Mouse (Mus musculus) C2C12 (cell line): ENCODE measurements at regions not wholly inside any gene's neighbourhood (a gene's known extent, or its start where the extent isn't known, plus 50 kb on each side); places are given as distances from the start of the nearest gene placed in this dataset.

Experiments
- H3K27me3 ChIP-seq: one replicate; pipeline ENCODE4 v1.6.1; 2011; ENCODE audit not compliant: control insufficient read depth, insufficient read depth, insufficient read length
- H3K36me3 ChIP-seq: one replicate; pipeline ENCODE4 v1.6.1; 2011; ENCODE audit not compliant: control insufficient read depth, insufficient read depth
- H3K4me3 ChIP-seq: one replicate; pipeline ENCODE4 v1.5.1; 2011; ENCODE audit warnings: mild to moderate bottlenecking, control low read depth; ENCODE audit not compliant: poor library complexity, insufficient read depth, severe bottlenecking
- H3K79me2 ChIP-seq: one replicate; pipeline ENCODE4 v1.6.1; 2011; ENCODE audit not compliant: control insufficient read depth, insufficient read depth
- H3K79me3 ChIP-seq: one replicate; pipeline ENCODE4 v1.6.1; 2011; ENCODE audit warnings: low read depth, control low read depth
- H3ac ChIP-seq: one replicate; pipeline ENCODE3; 2011; ENCODE audit warnings: low read depth; ENCODE audit not compliant: control insufficient read depth, insufficient read length
- CEBPB ChIP-seq: IDR thresholded peaks from one replicate; pipeline ENCODE4 v1.6.1; 2011; ENCODE audit warnings: low read depth, mild to moderate bottlenecking, control low read depth, moderate library complexity
- CTCF ChIP-seq: IDR thresholded peaks from one replicate; pipeline ENCODE4 v1.5.1; 2011; ENCODE audit not compliant: control insufficient read depth, insufficient read depth, insufficient read length
- FOSL1 ChIP-seq: IDR thresholded peaks from one replicate; pipeline ENCODE4 v1.8.0; 2011; ENCODE audit warnings: mild to moderate bottlenecking, low read length; ENCODE audit not compliant: poor library complexity, insufficient read depth, severe bottlenecking
- MAX ChIP-seq: IDR thresholded peaks from one replicate; pipeline ENCODE4 v1.6.1; 2011; ENCODE audit warnings: mild to moderate bottlenecking, control low read depth
- MYOD1 ChIP-seq: IDR thresholded peaks from one replicate; pipeline ENCODE4 v1.6.1; 2011; ENCODE audit warnings: low read depth; ENCODE audit not compliant: control insufficient read depth, insufficient read length
- MYOG ChIP-seq: IDR thresholded peaks from one replicate; pipeline ENCODE4 v1.6.1; 2011; ENCODE audit not compliant: control insufficient read depth, insufficient read length; ENCODE audit errors: extremely low read depth
- USF1 ChIP-seq: IDR thresholded peaks from one replicate; pipeline ENCODE4 v1.6.1; 2011; ENCODE audit warnings: low read depth, mild to moderate bottlenecking, control low read depth, moderate library complexity

DNA sequence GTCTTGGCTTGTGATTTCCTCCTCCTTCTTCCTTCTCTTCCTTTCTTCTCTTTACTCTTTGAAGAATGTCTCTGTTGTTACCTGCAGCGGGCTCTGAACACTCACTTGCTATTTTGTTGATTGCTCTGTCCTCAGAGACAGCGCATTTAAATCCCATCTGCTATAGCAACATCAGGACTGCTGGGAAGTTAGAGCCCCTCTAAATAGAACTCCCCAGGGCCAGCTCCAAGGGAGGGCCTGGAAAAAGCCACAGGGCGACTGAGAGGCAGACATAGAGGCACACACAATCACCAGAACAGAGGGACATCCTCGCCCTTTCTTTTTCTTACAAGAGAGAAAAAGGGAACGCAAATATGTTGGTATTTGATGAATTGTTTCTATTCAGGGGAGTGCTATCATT lies 306.6 kb downstream of the Satb1 start:
- H3K36me3 ChIP-seq, result no peaks in the 10 kb centered on the region
- TF ChIP-seq CTCF, result no peak
- no peak for TF ChIP-seq MAX
- TF ChIP-seq MYOG, result no peak
- no peak for TF ChIP-seq USF1
- TF ChIP-seq FOSL1, result no peak
- no peak for TF ChIP-seq MYOD1
- TF ChIP-seq CEBPB, result no peak
- no peak overlapping the region for H3K4me3 ChIP-seq
- H3ac ChIP-seq, result no peak overlapping the region
- no peaks in the 10 kb centered on the region for H3K27me3 ChIP-seq
- no peaks in the 10 kb centered on the region for H3K79me2 ChIP-seq
- no peaks in the 10 kb centered on the region for H3K79me3 ChIP-seq

DNA sequence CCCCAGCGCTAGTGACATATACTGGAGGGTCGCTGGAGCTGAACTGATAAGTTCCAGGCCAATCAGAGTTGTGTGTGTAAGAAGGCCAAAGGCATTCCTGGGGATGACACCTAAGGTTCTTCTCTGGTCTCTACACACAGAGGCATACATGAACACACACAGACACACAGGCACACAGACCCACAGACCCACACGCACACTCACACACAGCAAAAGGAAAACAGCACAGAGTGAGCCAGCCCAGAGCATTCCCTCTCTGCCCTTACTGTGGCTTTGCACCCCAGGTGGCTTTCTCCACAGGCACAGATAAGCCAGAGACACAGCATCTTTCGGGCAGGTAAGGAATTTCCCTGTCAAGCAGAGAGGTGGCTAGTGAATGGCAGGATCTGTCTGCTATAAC lies 307.1 kb downstream of the Satb1 start:
- H3K36me3 ChIP-seq, result no peaks in the 10 kb centered on the region
- no peaks in the 10 kb centered on the region for H3K79me2 ChIP-seq
- H3K79me3 ChIP-seq, result no peaks in the 10 kb centered on the region
- no peaks in the 10 kb centered on the region for H3K27me3 ChIP-seq
- H3K4me3 ChIP-seq, result no peak overlapping the region
- no peak overlapping the region for H3ac ChIP-seq
- TF ChIP-seq CEBPB, result no peak

DNA sequence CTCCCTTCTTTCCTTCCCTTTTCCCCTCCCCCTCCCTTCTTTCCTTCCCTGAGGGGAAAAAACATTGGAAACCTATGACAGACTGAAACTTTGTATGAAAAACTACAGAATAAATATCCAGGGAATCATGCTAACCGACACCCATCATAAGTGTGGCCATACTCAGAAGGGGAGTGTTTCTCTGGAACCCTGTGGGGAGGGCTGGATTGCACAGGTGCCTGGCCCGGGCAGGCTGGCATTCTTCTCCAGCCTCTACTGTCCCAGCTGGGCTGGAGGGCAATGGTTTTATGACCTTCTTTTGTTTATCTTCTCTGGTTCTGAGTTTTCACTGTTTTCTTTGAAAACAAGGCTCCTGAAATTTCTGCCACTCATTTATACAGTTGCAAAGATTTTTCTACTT lies 307.9 kb downstream of the Satb1 start:
- no peaks in the 10 kb centered on the region for H3K36me3 ChIP-seq
- H3K79me3 ChIP-seq, result no peaks in the 10 kb centered on the region
- no peak for TF ChIP-seq USF1
- TF ChIP-seq CEBPB, result no peak
- no peak for TF ChIP-seq MYOG
- TF ChIP-seq MYOD1, result no peak
- TF ChIP-seq CTCF, result no peak
- no peak for TF ChIP-seq MAX
- no peak for TF ChIP-seq FOSL1
- no peak overlapping the region for H3K4me3 ChIP-seq
- no peaks in the 10 kb centered on the region for H3K79me2 ChIP-seq
- H3ac ChIP-seq, result no peak overlapping the region
- no peaks in the 10 kb centered on the region for H3K27me3 ChIP-seq

DNA sequence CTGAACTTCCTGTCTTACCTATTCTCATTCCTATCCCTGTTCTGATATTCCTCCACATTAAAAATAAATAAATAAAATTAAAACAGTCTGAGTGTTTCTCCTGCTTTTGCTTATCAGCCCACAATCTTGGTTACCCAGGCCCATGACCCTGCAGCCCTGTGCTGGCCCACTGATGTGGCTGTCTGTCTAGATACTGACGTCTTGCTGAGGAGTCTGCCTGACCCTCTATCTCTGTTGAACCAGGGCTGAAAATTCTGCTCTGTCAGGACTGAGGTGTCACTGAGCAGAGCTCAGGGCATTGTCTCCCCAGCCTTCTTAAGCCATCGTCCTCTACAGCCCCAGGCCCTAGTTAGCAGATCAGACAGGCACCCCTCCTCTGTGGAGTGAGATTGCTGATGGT lies 321.2 kb downstream of the Satb1 start:
- no peaks in the 10 kb centered on the region for H3K79me3 ChIP-seq
- no peak overlapping the region for H3K4me3 ChIP-seq
- no peak overlapping the region for H3ac ChIP-seq
- TF ChIP-seq MAX, result no peak
- no peak for TF ChIP-seq CEBPB
- TF ChIP-seq FOSL1, result no peak
- no peak for TF ChIP-seq CTCF
- no peak for TF ChIP-seq MYOG
- no peak for TF ChIP-seq MYOD1
- no peak for TF ChIP-seq USF1
- no peaks in the 10 kb centered on the region for H3K79me2 ChIP-seq
- H3K27me3 ChIP-seq, result no peaks in the 10 kb centered on the region
- H3K36me3 ChIP-seq, result no peaks in the 10 kb centered on the region

DNA sequence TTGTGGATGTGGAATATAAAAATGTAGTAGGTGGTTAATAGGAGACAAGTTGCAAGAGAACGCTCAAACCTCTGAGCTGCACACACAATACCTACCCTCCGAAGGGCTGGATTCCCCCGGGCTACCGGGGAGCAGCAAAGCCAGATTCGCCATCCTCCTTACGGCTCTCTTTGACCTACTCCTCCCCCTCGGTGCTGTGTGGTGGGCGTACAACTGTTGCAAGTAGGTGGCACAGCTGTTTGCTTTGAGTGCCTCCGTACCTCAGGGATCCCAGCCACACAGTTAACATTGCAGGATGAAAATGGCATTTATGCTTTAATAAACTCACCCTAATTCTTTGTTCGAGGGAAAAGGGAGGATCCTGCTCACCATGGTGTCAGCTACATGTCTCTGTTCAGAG lies 321.6 kb upstream of the Tbc1d5 start:
- Histone ChIP-seq H3K36me3 (no peaks in the 10 kb centered on the region), H3K79me2 (no peaks in the 10 kb centered on the region), H3ac (no peak overlapping the region), H3K4me3 (no peak overlapping the region), H3K79me3 (no peaks in the 10 kb centered on the region), H3K27me3 (no peaks in the 10 kb centered on the region)
- TF ChIP-seq CTCF (no peak), USF1 (no peak), MYOG (no peak), MYOD1 (no peak), MAX (no peak), FOSL1 (no peak), CEBPB (no peak)

DNA sequence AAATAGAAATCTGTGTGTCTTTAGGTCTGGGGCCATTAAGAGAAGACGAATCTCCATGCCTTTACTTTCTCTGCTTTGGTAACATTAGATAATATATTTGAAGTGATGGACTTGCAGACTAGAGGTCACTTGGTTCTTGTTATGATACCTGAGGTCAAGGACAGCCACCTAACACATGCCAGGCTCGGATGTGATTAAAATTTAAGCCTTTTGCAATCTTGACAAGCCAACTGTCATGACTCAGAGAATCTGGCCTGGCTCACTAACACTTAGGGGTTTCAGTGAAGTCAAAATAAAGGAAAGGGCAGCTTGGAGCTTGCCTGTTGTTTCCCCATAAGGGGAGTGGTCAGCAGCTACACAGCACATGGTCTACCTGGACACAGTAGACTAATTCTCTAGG lies 320.4 kb upstream of the Tbc1d5 start:
- H3K36me3 ChIP-seq, result no peaks in the 10 kb centered on the region
- H3ac ChIP-seq, result no peak overlapping the region
- TF ChIP-seq USF1 (no peak), MYOD1 (no peak), CTCF (no peak), FOSL1 (no peak), CEBPB (no peak), MAX (no peak), MYOG (no peak)
- H3K4me3 ChIP-seq, result no peak overlapping the region
- no peaks in the 10 kb centered on the region for H3K27me3 ChIP-seq
- H3K79me3 ChIP-seq, result no peaks in the 10 kb centered on the region
- no peaks in the 10 kb centered on the region for H3K79me2 ChIP-seq
